Mouse (Mus musculus) G1E (cell line): ENCODE results near the gene Tnni1.

Experiments used
- CTCF ChIP-seq: IDR thresholded peaks from 2 replicates; pipeline ENCODE4 v1.5.1; 2012; ENCODE audit warnings: low read depth, low read length, inconsistent platforms, mixed read lengths
- POLR2AphosphoS5 ChIP-seq: IDR thresholded peaks from 2 replicates; pipeline ENCODE4 v1.6.1; 2012; ENCODE audit warnings: low read depth, low read length, inconsistent platforms; ENCODE audit not compliant: insufficient replicate concordance
- TAL1 ChIP-seq: conservative IDR thresholded peaks from 2 replicates; pipeline ENCODE4 v1.6.1; 2012; ENCODE audit warnings: low read depth, low read length, inconsistent platforms, mixed read lengths

GRCm38 (mm10) chr1:135734225-135734937, 44.9 kb upstream of the Tnni1 start:
- TF ChIP-seq CTCF: no peak
- TF ChIP-seq POLR2AphosphoS5: no peak
- no peak for TF ChIP-seq TAL1
